Mouse (Mus musculus) layer of hippocampus, adult 9-10 months (tissue): Measurements from ENCODE around the gene Trappc3l.
A peak's percentile ranks its signal among the peaks of the same experiment; 100 is the strongest.

Experiments used
- DNase-seq: peaks from one replicate; pipeline ENCODE4 v3.0.0; 2022; ENCODE audit warnings: low spot score

The Trappc3l gene

GRCm38 (mm10) chr10:34095147-34095546, 57.8 kb downstream of the Trappc3l start:
- DNase-seq, result no peak

DNA sequence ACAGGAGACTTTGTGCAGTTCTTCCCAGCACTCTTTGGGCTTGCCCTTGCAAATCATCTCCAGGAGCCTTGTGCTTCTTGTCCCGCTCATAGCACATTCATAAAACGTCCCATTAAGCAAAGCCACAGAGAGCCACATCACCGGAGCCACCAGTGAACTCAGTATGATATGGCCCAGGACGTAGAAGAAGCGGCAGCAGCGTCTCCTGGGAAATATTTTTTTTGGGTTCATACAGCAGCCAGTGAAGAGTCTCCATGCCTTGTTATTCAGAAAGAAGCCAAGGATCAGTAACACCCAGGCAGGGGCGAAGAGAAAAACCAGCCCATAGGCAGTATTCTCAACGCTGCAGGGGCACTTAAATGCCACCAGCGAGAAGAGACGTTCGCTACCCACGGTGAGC, 58.6 kb downstream of the Trappc3l start:
- no peak for DNase-seq

GRCm38 (mm10) chr10:34096418-34096883, 59.1 kb downstream of the Trappc3l start, which contains the start of gene Calhm5:
Calhm5 (minus strand) TSS chr10:34096519.
- peak; percentile 42 for DNase-seq

- DNase-seq, result no peak
These were observed 73.6 kb downstream of the Trappc3l start for GRCm38 (mm10) chr10:34110863-34111465.

DNA sequence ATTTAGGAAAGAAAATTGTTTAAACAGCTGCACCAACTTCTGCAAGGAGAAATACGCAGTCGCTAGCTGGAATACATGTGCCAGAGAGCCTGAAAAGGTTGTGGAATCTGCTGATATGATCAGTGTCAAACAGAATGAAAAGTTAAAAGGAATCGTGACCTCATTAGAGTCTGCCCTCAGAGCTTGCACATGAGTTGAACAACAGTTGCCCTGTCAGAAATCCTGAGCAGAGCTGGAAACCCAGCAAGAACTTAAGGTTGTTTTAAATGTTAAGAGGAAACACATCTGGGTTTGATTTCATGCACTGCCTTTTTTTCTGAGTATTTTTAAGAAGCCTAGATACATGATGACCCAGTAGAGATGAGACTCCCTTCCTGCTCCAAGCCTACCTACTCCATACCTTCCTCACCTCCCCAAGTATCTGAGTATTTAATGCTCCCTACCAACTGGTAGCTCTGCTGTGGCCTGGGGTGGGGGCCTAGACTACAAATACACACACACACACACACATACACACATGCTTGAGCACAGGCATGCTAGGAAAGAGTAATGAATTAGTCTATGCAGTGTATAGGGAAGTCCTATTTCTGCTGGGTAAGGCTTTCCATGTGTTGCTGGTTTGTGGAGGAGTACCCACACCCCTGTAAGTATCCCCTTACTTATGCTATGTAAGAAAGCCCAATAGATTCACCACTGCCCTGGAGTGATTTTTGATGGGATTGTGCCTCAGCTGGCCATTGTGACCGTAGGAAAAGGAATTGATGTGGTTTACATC, 74.8 kb downstream of the Trappc3l start:
- DNase-seq, result no peak

DNA sequence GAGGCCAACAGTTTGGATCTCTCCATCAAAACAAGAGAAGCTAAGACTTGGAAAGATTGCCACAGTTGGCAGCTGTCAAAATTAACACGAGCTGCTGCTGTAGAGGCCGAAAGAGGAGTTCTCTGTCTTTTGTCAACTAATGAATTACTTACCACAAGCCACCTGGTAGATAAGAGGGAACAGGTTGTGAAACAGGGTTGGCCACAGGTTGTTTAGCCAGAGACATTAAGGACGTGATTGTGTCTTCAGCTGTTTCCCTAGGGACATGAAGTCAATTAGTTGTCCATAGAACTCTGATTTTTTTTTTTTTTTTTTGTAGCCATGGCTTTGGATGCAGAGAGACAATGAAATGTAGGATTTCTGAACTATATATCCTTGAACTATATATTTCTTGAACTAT, 79.7 kb downstream of the Trappc3l start:
- DNase-seq, result no peak

DNA sequence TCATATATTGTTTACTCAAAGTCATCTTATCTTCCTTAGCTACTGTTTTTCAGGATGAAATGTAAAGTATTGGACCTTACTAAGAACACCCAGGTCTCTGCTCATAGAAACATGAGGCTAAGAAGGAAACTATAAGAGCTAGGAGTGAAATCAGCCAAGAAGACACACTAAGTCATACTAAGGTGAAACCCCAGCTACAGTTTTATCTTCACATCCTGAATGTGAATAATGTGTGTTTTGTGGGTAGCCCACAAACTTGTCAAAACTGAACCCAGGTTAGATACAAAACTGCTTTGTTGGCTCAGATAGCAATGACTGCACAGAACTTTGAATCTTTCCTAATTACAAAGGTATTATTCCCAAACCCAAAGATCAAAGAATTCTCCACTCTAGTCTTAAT, 80.4 kb downstream of the Trappc3l start:
- DNase-seq, result no peak

- DNase-seq, result no peak
These were observed 81.0 kb downstream of the Trappc3l start for GRCm38 (mm10) chr10:34118421-34118820.

GRCm38 (mm10) chr10:34127392-34128378, 90.3 kb downstream of the Trappc3l start, which contains the start of gene Calhm6:
Calhm6 (minus strand) TSS chr10:34127984.
- DNase-seq, result no peak

DNA sequence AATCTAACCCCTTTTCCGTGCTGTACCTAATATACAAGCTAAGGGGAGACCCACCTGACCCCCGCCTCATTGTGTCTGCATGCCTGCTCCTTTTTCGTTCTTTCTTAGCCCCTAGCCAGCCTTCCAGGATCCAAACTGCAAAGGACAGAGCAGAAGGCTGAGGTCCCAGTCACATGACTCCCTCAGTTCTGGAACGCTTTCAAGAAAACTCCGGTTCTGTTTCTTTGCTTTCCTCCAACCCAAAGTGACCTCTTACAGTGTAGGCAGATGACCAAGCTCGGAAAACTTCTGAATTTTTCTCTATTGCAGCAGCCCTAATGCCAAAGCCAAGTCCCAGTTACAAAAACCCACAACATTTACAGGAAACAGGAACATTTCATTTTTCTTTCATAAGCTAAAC, 91.0 kb downstream of the Trappc3l start:
- no peak for DNase-seq

DNA sequence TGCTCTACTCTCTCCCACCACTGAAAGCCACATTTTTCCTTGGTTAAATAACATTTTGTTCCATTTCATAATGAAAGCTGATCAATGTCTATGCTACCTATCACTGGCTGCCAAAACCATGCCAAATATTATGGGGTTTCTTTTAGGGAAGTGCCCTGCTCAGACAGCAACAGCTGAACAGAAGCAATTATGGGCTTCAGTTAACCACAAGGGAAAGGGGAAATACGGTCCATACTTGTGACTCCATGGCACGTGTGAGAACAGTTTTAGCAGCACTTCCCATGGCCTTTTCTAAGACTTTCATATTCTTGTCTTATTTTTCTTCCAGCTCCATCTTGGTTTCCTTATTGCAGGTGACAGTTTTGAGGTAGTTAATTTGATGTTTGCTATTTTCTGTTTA, 94.0 kb downstream of the Trappc3l start:
- DNase-seq, result no peak

GRCm38 (mm10) chr10:34136432-34136831, 99.0 kb downstream of the Trappc3l start:
- DNase-seq, result no peak

- DNase-seq, result no peak
These were observed 100.6 kb downstream of the Trappc3l start for GRCm38 (mm10) chr10:34138027-34138426.

- no peak for DNase-seq
These were observed 102.4 kb downstream of the Trappc3l start for GRCm38 (mm10) chr10:34139768-34140167.

DNA sequence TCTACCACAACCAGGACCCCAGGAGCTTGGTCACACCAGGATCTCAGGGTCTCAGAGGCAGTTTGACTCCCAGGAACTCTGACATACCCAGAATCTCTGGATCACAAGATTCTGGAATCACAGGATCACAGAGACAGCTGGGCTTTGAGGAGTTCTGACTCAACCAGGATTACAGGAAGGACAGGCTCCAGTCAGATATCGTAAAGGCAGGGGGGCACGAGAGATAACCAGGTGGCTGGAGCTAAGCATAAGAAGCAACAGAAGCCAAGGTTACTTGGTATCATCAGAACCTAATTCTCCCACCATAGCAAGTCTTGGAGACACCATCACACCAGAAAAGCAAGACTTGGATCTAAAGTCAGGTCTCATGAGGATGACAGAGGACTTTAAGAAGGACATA, 104.3 kb downstream of the Trappc3l start:
- DNase-seq, result no peak

- DNase-seq, result no peak
These were observed 112.4 kb downstream of the Trappc3l start for GRCm38 (mm10) chr10:34149772-34150171.

- DNase-seq, result no peak
These were observed 113.1 kb downstream of the Trappc3l start for GRCm38 (mm10) chr10:34150454-34150853.

DNA sequence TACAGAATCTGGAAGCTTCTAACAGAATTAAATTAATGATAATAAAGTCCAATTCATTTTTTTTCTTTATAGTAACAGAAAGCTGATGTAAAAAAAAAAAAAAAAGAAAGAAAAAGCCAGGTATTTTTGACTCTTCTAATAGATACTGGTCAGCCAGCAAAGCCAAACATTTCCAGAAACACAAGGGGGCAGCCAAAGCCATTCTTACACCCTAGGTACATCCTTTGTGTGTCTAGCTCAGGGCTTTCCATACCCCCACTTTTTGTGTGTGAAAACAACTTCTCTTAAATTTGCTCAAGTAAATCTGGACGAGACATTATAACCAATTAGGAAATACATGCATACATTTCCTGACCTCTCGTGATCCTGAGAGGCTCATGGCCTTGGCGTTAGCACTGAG, 114.4 kb downstream of the Trappc3l start:
- no peak for DNase-seq

- no peak for DNase-seq
These were observed 118.6 kb downstream of the Trappc3l start for GRCm38 (mm10) chr10:34155796-34156554.
